Mouse (Mus musculus): Measurements from ENCODE around the gene Ppp4r1.

DNA sequence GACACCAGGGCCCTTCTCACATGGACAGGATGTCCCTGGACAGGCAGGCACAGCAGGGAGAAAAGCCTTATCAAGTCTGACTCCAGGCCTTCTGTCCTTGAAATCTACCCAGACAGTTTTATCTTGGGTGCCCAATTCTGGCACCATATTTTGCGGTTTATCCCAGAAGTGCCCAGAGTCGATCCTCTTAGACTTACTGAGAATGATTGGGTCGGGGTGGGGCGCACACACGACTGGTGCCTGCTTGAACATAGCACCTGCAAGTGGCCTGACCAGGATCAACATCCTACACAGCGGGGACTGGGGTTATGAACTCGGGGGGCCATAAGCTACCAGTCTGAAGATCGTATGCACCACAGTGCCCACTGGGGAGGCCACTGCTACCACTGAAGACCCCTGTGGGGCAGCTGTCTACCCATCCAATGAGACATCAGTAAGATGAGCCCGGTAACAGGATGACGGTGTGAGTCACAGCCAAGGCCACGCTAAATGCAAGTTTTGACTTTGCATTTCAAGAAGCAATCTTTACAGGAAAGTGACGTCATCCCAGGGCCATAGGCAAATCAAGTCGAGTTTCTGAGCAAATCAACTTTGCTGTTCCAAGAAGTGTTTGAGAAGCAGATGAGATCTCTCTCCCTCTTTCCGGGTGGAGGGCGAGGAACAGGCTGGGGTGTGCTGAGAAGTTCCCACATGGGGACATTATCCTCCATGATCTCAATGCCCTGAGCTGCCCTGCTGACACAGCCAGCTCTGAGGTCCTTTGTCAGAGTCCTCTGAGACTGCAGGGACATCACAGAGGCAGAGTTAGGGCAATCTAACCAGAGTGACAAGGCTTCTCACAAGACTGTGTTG, 42.3 kb upstream of the Ppp4r1 start:
- TF ChIP-seq CTCF (IDR thresholded peaks at IDR 0.05; ENCODE audit: low read depth) (no peak), EP300 (optimal IDR thresholded peaks at IDR 0.05) (no peak)

Measured in stomach, postnatal 0 days (tissue).